Mouse (Mus musculus) heart, adult 2 months (tissue): Measurements from ENCODE around the gene Gpr146.

Source experiments
- CTCF ChIP-seq: fragments of 200-600 bp; IDR thresholded peaks from 2 replicates; pipeline ENCODE4 v1.8.1; 2022; ENCODE audit warnings: antibody characterized with exemption, mild to moderate bottlenecking, moderate library complexity
- EP300 ChIP-seq: fragments of 200-500 bp; IDR thresholded peaks from 2 replicates; pipeline ENCODE4 v1.6.1; 2011; ENCODE audit warnings: low read depth, low read length, control low read depth; ENCODE audit not compliant: insufficient read depth

GRCm38 (mm10) chr5:139378271-139378556 is 717 bp downstream of the Gpr146 start:
- TF ChIP-seq EP300: no peak
- TF ChIP-seq CTCF: no peak
